Comparison of ENCODE assay signal across 26 mouse cellular contexts in the genomic region with DNA sequence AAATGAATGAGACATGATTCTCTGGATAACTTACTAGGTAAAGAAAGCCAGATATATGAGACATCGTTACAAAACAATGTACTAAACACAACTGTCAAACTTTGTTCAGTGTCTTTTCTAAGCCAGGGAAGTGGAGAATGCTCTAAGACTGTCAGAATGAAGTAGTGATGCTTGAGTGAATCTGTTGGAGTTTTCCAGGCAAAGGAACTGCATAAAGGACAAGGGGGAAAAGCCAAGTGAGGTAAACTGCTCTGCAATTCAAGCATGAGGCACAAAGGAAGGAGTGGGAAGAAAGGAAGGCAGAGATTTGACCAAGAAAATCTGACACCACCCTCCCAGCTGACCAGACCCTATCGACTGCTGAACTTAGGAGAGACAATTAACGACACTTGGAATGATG.
"Had no signal": no experiment of that assay in that cellular context is flagged by ENCODE, and none has a peak within 500 bp of the region (broad histone marks: within the 10 kb centered on the region; RNA-seq: fewer than 3 reads in every experiment).

No protein-coding gene starts in this region.

- H3K4me3 ChIP-seq: heart, adult 2 months; heart, embryonic 12.5 days; hindbrain, embryonic 10.5 days; hindbrain, embryonic 12.5 days; intestine, embryonic 15.5 days; layer of hippocampus, adult 2 months; left cerebral cortex, adult 2 months; limb, embryonic 10.5 days; limb, embryonic 12.5 days; liver, embryonic 13.5 days had no signal

- H3K36me3 ChIP-seq: heart, embryonic 12.5 days; hindbrain, embryonic 10.5 days; hindbrain, embryonic 12.5 days; intestine, embryonic 15.5 days; limb, embryonic 10.5 days; limb, embryonic 12.5 days; liver, embryonic 13.5 days had no signal

- H3K9ac ChIP-seq: heart, embryonic 12.5 days; hindbrain, embryonic 12.5 days; hindbrain, embryonic 14.5 days; intestine, embryonic 15.5 days; limb, embryonic 12.5 days; liver, embryonic 13.5 days had no signal

- H3K27ac ChIP-seq: heart, adult 2 months; hindbrain, embryonic 10.5 days; hindbrain, embryonic 12.5 days; hindbrain, embryonic 14.5 days; intestine, embryonic 15.5 days; layer of hippocampus, adult 2 months; left cerebral cortex, adult 2 months; limb, embryonic 10.5 days; limb, embryonic 12.5 days; liver, embryonic 13.5 days had no signal

- H3K27me3 ChIP-seq: heart, embryonic 12.5 days; hindbrain, embryonic 12.5 days; intestine, embryonic 15.5 days; limb, embryonic 12.5 days; liver, embryonic 13.5 days had no signal

- H3K4me2 ChIP-seq: heart, embryonic 12.5 days; hindbrain, embryonic 12.5 days; hindbrain, embryonic 14.5 days; intestine, embryonic 15.5 days; limb, embryonic 12.5 days; liver, embryonic 11.5 days; liver, embryonic 13.5 days had no signal

- H3K9me3 ChIP-seq: heart, embryonic 12.5 days; hindbrain, embryonic 10.5 days; hindbrain, embryonic 12.5 days; intestine, embryonic 15.5 days; limb, embryonic 10.5 days; limb, embryonic 12.5 days; liver, embryonic 13.5 days had no signal

- DNase-seq: gastrocnemius, postnatal 14 days; gastrocnemius, postnatal 36 days; heart, adult 11 months; heart, adult 2 months; heart, postnatal 10 days; heart, postnatal 4 days; kidney, adult 18-20 months; kidney, adult 8-10 months; kidney, postnatal 10 days; kidney, postnatal 25 days; kidney, postnatal 4 days; liver; liver, embryonic 13.5 days had no signal

- ATAC-seq: hindbrain, embryonic 16.5 days; inflammation-experienced regulatory T-cells, adult 6 months; intestine, embryonic 15.5 days; intestine, postnatal 0 days had no signal

- H3K4me1 ChIP-seq: heart, embryonic 12.5 days; hindbrain, embryonic 10.5 days; hindbrain, embryonic 12.5 days; intestine, embryonic 15.5 days; limb, embryonic 10.5 days; limb, embryonic 12.5 days; liver, embryonic 13.5 days had no signal
